Mouse (Mus musculus): ENCODE measurements around the gene Wipf3.

- TF ChIP-seq POLR2A (IDR thresholded peaks at IDR 0.05; ENCODE audit: borderline replicate concordance, extremely low read depth, low read depth, low read length) (no peak), CTCF (IDR thresholded peaks at IDR 0.05; ENCODE audit: insufficient read depth, low read length) (no peak)
These were observed 20.1 kb upstream of the Wipf3 start for GRCm38 (mm10) chr6:54409271-54409670.

All from lung, adult 2 months (tissue).